Mouse (Mus musculus): Measurements from ENCODE around the gene Fbxw10. TPM values are rescaled to one million over a fixed set of nuclear protein-coding genes. Genes with fewer than 3 reads are reported as not detected.

Fbxw10 gene
- 0.31 and 0.50 TPM in 2 replicates for polyA plus RNA-seq (2015; fragmentation: Nextera tagmentation; extraction: Ambion mirVana)

GRCm38 (mm10) chr11:62846961-62847654, at the start of gene Fbxw10:
Fbxw10 (plus strand) TSS chr11:62847069.
- ATAC-seq: no peak
- H3K36me3 ChIP-seq (ENCODE audit: control insufficient read depth, insufficient read depth, low read length): no peaks in the 10 kb centered on the region
- H3K27ac ChIP-seq (ENCODE audit: low read length): no peak within 1 kb of the TSS
- H3K9ac ChIP-seq (ENCODE audit: low read depth, low read length): peak within 1 kb of the TSS; percentile 47; the same call in 1 of the 2 replicates
- no peaks in the 10 kb centered on the region for H3K27me3 ChIP-seq (ENCODE audit: control insufficient read depth, insufficient read depth, low read depth, low read length)
- WGBS: 34% methylated on average over 12 of the region's 12 CpGs
- no peaks in the 10 kb centered on the region for H3K9me3 ChIP-seq (replicated peaks; ENCODE audit: control insufficient read depth, low read length, poor library complexity, severe bottlenecking)
- peak within 1 kb of the TSS; percentile 46 for H3K4me2 ChIP-seq (ENCODE audit: low read length)
- no peak within 1 kb of the TSS for H3K4me3 ChIP-seq (ENCODE audit: low read depth, low read length)
- peaks cover 3% of the 10 kb centered on the region; the same call in 1 of the 2 replicates for H3K4me1 ChIP-seq (ENCODE audit: control insufficient read depth, insufficient read depth, low read length)

DNA sequence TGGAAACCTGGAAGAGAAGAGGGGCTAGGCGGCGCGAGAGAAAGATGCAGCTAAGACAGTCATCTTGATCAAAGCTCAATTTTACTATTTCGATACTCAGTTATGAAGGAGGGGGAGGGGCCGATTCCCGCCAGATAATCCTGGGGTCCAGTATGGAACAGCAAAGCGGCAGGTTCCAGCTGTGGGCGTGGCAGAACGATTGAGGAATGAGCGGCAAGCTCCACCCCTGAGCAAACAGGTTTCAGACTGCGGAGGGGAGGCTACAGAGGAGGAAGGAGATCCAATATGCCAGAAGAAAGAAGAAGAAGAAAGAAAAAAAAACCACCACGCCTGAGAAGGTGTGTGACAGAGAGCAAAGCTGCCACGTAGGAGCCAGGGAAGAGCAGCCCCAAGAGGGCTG, 42.8 kb upstream of the Fbxw10 start:
- no peak for ATAC-seq
- Histone ChIP-seq H3K4me2 (ENCODE audit: low read length) (no peak overlapping the region), H3K36me3 (ENCODE audit: control insufficient read depth, insufficient read depth, low read length) (no peaks in the 10 kb centered on the region), H3K9me3 (replicated peaks; ENCODE audit: control insufficient read depth, low read length, poor library complexity, severe bottlenecking) (no peaks in the 10 kb centered on the region), H3K4me3 (ENCODE audit: low read depth, low read length) (no peak overlapping the region), H3K9ac (ENCODE audit: low read depth, low read length) (no peak overlapping the region), H3K27me3 (ENCODE audit: control insufficient read depth, insufficient read depth, low read depth, low read length) (no peaks in the 10 kb centered on the region), H3K4me1 (ENCODE audit: control insufficient read depth, insufficient read depth, low read length) (no peaks in the 10 kb centered on the region), H3K27ac (ENCODE audit: low read length) (no peak overlapping the region)
- WGBS: 61% methylated on average over 13 of the region's 13 CpGs

DNA sequence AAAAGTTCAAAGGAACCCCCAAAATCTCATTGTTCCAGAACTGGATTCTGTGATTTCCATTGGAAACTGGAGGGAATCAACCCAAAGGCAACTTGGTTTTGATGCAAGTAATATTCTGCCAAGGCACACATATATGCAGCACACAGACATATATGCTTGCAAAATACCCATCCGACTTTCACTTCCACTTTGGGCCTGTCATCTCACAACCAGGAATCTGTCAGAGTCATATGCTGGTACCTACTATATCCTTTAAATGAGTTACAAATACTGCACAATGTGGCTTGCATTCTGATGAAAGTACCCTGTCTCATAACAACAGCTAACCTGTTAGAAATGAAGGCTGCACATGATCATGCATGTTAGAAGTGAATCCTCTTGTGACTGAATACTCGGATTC, 38.9 kb upstream of the Fbxw10 start:
- H3K27ac ChIP-seq (ENCODE audit: low read length): no peak overlapping the region
- no peaks in the 10 kb centered on the region for H3K4me1 ChIP-seq (ENCODE audit: control insufficient read depth, insufficient read depth, low read length)
- 91% methylated on average over 2 of the region's 2 CpGs for WGBS
- no peak overlapping the region for H3K9ac ChIP-seq (ENCODE audit: low read depth, low read length)
- no peak overlapping the region for H3K4me2 ChIP-seq (ENCODE audit: low read length)
- no peaks in the 10 kb centered on the region for H3K9me3 ChIP-seq (replicated peaks; ENCODE audit: control insufficient read depth, low read length, poor library complexity, severe bottlenecking)
- H3K36me3 ChIP-seq (ENCODE audit: control insufficient read depth, insufficient read depth, low read length): no peaks in the 10 kb centered on the region
- no peak for ATAC-seq
- H3K27me3 ChIP-seq (ENCODE audit: control insufficient read depth, insufficient read depth, low read depth, low read length): no peaks in the 10 kb centered on the region
- no peak overlapping the region for H3K4me3 ChIP-seq (ENCODE audit: low read depth, low read length)

DNA sequence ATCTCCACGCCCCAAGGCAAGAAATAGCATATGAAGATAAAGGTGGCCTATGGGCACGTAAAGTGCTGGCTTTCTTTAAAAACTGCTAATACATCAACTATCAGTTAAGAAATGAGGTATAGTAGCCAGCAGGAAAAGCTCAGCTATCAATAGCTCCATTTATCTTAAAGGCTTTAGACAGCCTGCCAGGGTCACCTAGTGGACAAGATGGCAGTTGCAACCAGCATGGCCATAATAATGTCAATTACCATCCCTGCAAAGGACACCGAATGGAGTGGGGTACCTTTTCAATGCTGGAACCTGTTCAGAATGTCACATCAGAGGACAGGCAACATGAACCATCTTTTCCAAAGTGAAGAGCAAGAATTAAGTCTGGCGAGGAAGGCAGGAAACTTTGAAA, 37.7 kb upstream of the Fbxw10 start:
- no peaks in the 10 kb centered on the region for H3K36me3 ChIP-seq (ENCODE audit: control insufficient read depth, insufficient read depth, low read length)
- H3K4me2 ChIP-seq (ENCODE audit: low read length): no peak overlapping the region
- 79% methylated on average over 4 of the region's 4 CpGs for WGBS
- no peak overlapping the region for H3K4me3 ChIP-seq (ENCODE audit: low read depth, low read length)
- no peak for ATAC-seq
- no peaks in the 10 kb centered on the region for H3K27me3 ChIP-seq (ENCODE audit: control insufficient read depth, insufficient read depth, low read depth, low read length)
- H3K9ac ChIP-seq (ENCODE audit: low read depth, low read length): no peak overlapping the region
- no peaks in the 10 kb centered on the region for H3K9me3 ChIP-seq (replicated peaks; ENCODE audit: control insufficient read depth, low read length, poor library complexity, severe bottlenecking)
- no peak overlapping the region for H3K27ac ChIP-seq (ENCODE audit: low read length)
- H3K4me1 ChIP-seq (ENCODE audit: control insufficient read depth, insufficient read depth, low read length): no peaks in the 10 kb centered on the region

DNA sequence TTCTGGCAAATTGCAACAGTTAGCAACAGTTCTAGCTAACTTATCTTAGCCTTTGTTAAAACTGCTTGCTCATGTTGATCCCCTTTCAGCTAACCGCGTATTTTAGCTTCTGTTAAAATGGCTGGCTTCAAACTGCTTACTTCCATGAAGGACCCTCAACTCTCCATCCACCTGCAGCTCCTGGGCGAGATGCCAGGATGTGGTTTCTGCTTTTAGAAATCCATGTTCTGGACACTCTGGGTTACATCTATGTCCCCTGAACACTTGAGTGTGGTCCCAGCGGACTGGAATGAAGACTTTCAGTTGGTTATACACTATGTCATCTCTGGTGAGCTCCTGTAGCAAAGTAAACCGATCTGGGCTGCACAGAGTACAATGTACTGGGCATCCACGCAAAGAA, 34.6 kb upstream of the Fbxw10 start:
- WGBS: 87% methylated on average over 6 of the region's 6 CpGs
- H3K4me3 ChIP-seq (ENCODE audit: low read depth, low read length): no peak overlapping the region

GRCm38 (mm10) chr11:62813497-62813896, 33.4 kb upstream of the Fbxw10 start:
- Histone ChIP-seq H3K4me3 (ENCODE audit: low read depth, low read length) (no peak overlapping the region), H3K27me3 (ENCODE audit: control insufficient read depth, insufficient read depth, low read depth, low read length) (no peaks in the 10 kb centered on the region), H3K9me3 (replicated peaks; ENCODE audit: control insufficient read depth, low read length, poor library complexity, severe bottlenecking) (no peaks in the 10 kb centered on the region), H3K4me2 (ENCODE audit: low read length) (no peak overlapping the region), H3K27ac (ENCODE audit: low read length) (no peak overlapping the region), H3K9ac (ENCODE audit: low read depth, low read length) (no peak overlapping the region), H3K36me3 (ENCODE audit: control insufficient read depth, insufficient read depth, low read length) (no peaks in the 10 kb centered on the region), H3K4me1 (ENCODE audit: control insufficient read depth, insufficient read depth, low read length) (no peaks in the 10 kb centered on the region)
- WGBS: 60% methylated on average over 1 of the region's 1 CpGs
- ATAC-seq: no peak

More for the DNA sequence above, 34.6 kb upstream of the Fbxw10 start:
- Histone ChIP-seq H3K27ac (ENCODE audit: low read length) (no peak overlapping the region), H3K36me3 (ENCODE audit: control insufficient read depth, insufficient read depth, low read length) (no peaks in the 10 kb centered on the region), H3K9me3 (replicated peaks; ENCODE audit: control insufficient read depth, low read length, poor library complexity, severe bottlenecking) (no peaks in the 10 kb centered on the region), H3K27me3 (ENCODE audit: control insufficient read depth, insufficient read depth, low read depth, low read length) (no peaks in the 10 kb centered on the region), H3K9ac (ENCODE audit: low read depth, low read length) (no peak overlapping the region), H3K4me1 (ENCODE audit: control insufficient read depth, insufficient read depth, low read length) (no peaks in the 10 kb centered on the region), H3K4me2 (ENCODE audit: low read length) (no peak overlapping the region)
- ATAC-seq: no peak

DNA sequence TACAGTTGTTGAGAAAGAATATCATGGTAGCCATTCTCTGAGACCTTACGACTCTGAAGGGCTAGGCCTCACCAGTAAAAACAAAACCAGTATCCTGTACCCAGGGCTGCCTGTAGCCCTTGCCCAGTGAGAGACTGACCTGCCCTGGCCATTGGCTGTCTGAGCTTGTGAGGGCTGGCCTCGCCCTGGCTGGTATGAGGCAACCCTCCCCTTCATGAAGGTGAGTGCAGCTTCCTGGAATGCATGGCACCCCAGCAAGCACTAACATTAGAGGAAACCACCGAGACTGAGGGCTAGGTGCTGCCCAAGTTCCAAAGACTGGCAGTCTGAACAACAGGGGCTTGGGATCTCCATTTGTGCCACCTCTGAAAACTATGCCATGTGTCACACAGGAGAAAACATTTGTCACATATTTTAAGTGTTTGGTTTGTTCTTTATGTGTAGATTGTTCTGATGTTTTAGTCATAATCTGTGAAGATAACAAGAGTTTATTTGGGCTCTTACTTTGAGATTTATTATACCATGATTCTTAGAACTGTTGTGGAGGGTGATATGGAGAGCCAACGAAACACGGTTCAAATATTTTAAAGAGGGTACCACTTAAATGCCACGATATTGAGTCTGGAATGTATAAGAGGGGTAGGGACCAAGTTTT, 32.8 kb upstream of the Fbxw10 start:
- Histone ChIP-seq H3K36me3 (ENCODE audit: control insufficient read depth, insufficient read depth, low read length) (no peaks in the 10 kb centered on the region), H3K4me3 (ENCODE audit: low read depth, low read length) (no peak overlapping the region), H3K9me3 (replicated peaks; ENCODE audit: control insufficient read depth, low read length, poor library complexity, severe bottlenecking) (no peaks in the 10 kb centered on the region), H3K27me3 (ENCODE audit: control insufficient read depth, insufficient read depth, low read depth, low read length) (no peaks in the 10 kb centered on the region), H3K27ac (ENCODE audit: low read length) (no peak overlapping the region), H3K4me2 (ENCODE audit: low read length) (no peak overlapping the region), H3K4me1 (ENCODE audit: control insufficient read depth, insufficient read depth, low read length) (no peaks in the 10 kb centered on the region), H3K9ac (ENCODE audit: low read depth, low read length) (no peak overlapping the region)
- WGBS: 71% methylated on average over 6 of the region's 6 CpGs
- ATAC-seq: no peak

DNA sequence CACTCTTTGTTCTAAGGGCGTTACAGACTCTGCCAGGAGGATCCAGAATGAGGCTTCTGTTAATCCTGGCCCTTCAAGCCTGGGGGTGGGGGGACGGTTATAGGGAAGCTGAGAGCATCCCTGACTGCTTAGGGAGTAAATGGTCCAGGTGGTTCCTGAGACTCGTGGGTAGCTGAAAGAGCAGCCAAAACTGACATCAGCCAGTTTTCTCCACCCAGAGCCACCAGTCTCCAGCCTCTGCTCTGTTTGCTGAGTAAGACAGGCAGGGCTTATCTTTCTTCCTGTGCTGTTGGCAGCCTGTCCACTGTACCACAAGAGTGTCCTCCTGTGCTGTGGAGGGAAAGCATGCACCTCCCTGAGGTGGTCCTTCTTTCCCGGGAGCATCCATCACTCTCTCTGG, 32.2 kb upstream of the Fbxw10 start:
- no peak overlapping the region for H3K4me2 ChIP-seq (ENCODE audit: low read length)
- H3K36me3 ChIP-seq (ENCODE audit: control insufficient read depth, insufficient read depth, low read length): no peaks in the 10 kb centered on the region
- H3K4me3 ChIP-seq (ENCODE audit: low read depth, low read length): no peak overlapping the region
- no peak overlapping the region for H3K27ac ChIP-seq (ENCODE audit: low read length)
- WGBS: 65% methylated on average over 4 of the region's 4 CpGs
- H3K9ac ChIP-seq (ENCODE audit: low read depth, low read length): no peak overlapping the region
- H3K4me1 ChIP-seq (ENCODE audit: control insufficient read depth, insufficient read depth, low read length): no peaks in the 10 kb centered on the region
- no peak for ATAC-seq
- no peaks in the 10 kb centered on the region for H3K9me3 ChIP-seq (replicated peaks; ENCODE audit: control insufficient read depth, low read length, poor library complexity, severe bottlenecking)
- no peaks in the 10 kb centered on the region for H3K27me3 ChIP-seq (ENCODE audit: control insufficient read depth, insufficient read depth, low read depth, low read length)

DNA sequence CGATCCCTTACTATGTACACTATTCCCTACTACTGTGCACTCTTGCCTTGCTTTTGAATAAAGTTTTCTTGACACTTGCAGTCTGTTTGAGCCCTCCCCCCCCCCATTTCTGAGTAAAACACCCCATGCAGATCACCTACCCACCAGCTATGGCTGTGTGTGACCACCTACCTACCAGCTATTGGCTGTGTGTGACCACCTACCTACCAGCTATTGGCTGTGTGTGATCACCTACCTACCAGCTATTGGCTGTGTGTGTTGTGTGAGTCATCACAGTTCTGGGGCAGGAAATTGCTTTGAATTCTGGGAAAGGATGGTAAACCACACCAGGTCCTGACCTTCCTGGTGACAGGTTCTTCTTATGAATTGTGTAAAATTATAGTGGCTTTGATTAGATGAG, 31.4 kb upstream of the Fbxw10 start:
- ATAC-seq: no peak
- Histone ChIP-seq H3K9ac (ENCODE audit: low read depth, low read length) (no peak overlapping the region), H3K36me3 (ENCODE audit: control insufficient read depth, insufficient read depth, low read length) (no peaks in the 10 kb centered on the region), H3K4me2 (ENCODE audit: low read length) (no peak overlapping the region), H3K27me3 (ENCODE audit: control insufficient read depth, insufficient read depth, low read depth, low read length) (no peaks in the 10 kb centered on the region), H3K9me3 (replicated peaks; ENCODE audit: control insufficient read depth, low read length, poor library complexity, severe bottlenecking) (no peaks in the 10 kb centered on the region), H3K4me1 (ENCODE audit: control insufficient read depth, insufficient read depth, low read length) (peaks cover 5% of the 10 kb centered on the region), H3K27ac (ENCODE audit: low read length) (no peak overlapping the region), H3K4me3 (ENCODE audit: low read depth, low read length) (no peak overlapping the region)
- WGBS: 94% methylated on average over 1 of the region's 1 CpGs

Data from midbrain, embryonic 16.5 days (tissue).